Mouse (Mus musculus) cerebellum, adult (tissue): ENCODE measurements around the gene Ptprb.

Experiments
- ATAC-seq: cut with Nextera tagmentation; 2 replicates; pipeline ENCODE4 v1.9.2; 2017; ENCODE audit warnings: mild to moderate bottlenecking, moderate library complexity, mixed read lengths; ENCODE audit not compliant: insufficient number of reproducible peaks, low FRiP score, low TSS enrichment

Ptprb gene

DNA sequence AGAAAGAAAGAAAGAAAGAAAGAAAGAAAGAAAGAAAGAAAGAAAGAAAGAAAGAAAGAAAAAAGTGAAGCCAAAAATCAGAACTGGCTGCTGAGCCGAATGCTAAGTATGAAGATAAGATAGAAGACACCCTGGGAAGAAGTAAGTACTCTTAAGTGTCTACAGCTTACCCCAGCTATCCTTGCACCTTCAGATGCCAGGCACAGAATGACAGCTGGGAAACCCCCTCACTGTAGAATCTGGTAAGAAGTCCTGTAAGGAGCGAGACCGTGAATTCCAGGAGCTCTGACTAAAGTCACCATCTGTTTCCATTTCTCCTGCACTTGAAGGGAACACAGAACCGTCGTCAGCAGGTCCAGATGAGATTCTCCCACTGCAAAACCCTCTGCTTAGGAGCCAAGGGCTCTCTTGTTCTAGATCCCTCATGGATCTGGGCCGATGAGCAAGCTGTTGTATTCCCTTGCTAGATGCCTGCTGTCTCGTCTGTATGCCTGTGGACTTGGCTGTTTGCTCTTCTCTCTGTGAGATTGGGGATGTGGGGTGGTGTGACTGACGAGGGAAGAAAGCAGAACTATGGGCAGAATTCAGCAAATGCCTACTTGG, 15.9 kb downstream of the Ptprb start:
- no peak for ATAC-seq

DNA sequence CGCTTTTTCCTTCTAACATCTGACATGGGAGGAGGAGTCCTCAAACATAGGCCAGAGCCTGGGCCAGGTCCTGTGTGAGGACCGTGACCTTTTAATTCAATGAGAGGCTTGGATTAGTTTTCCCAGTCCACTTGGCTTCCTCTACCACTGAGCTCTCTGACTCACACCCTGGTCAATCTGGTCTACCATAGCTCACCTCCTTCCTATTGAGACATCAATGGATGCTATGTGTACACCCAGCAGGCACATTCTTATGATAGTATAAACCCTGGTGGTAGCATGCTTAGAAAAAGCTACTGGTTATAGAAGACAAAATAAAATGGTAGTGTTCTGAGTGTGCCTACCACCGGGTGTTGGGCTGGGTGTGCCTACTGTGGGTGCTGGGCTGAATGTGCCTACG, 21.1 kb downstream of the Ptprb start:
- no peak for ATAC-seq

DNA sequence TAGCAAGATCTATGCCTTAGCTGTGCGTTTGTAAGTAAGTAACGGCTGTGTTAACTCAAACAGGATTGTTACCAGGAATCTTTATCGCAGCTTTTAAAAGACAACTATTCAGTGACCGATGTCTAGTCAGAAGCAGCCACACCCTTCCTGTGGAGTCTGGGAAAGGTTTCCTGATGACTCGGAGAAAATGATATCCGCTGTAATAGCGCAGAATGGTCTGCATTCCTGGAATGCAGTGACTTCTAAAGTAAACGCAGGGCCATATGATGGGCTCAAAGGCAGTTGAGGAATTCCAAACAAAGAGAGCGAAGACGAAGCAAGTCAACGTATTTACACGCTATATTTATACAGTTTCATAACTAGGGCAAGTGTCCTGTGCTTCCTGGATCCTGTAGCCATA, 22.5 kb downstream of the Ptprb start:
- no peak for ATAC-seq

DNA sequence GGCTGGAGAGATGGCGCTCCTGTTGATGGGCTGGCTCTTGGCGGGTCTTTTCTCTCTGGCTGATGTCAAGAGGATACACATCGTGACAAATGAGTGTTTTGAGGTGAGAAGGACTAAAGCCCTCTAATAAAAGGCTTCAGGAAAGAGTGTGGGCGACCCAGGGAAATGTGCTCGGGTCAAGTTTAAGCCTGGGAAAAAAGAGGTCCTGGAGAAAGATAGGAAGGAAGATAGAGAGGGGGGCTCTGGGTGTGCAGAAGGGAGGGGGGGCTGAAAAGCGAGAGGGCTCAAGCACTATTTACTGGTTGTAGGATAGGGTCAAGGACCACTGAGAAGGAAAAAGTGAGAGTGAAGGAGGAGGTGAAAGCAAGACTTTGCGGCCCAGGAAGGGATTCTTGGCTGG, 25.5 kb downstream of the Ptprb start:
- ATAC-seq: no peak

DNA sequence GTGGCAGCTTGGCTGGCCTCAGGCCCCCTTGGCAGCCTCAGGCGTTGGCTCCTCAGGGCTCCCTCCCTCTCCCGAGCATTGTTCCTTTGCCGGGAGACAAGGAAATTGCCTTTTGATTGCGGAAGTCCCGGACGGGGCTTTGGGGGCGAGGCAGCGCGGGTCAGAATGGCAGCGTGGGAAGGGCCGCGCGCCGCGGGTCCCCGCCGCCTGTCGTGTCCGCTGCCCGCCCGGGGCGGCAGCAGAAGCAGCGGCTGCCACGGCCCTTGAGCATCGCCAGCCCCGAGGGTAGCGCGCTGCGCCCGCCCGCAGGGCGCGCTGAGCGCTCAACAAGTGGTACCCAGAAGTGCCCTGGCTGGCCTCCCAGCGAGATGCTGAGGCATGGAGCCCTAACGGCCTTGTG, 25.9 kb downstream of the Ptprb start:
- ATAC-seq: no peak

DNA sequence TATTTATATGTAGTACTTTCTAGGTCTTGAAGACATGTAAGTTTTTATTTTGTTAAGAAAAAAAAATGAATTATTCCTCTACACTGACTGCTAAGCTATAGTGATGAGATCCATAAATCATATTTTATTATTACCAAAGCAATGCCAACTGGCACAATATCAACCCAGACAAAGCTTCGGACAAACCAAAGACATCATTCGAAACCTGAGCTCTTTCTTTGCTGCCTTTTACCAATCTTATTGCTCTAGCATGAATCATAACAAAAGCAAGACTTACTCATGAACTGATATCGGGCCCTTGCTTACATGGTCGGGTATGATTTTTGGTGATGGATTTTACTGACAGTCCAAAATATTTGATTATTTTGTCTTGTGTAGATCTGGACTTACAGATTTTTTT, 29.0 kb downstream of the Ptprb start:
- ATAC-seq: no peak

DNA sequence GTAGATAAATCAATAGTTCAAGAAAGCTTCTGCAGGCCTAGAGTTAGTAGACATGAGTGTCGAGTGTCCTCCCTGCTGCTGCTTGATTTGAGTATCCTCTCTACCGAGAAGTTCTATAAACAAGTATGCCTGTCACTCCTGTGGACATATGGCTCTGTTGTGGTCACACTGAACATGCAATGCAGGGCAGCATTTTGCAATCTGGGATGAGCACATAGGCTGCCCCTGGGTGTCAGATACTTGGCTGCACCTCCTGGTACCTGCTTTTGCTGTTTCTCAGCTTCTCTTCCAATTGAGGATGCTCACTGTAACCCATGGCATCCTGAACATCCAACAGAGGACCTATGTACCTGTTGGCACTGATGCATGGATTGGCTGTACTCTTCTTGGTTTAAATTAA, 34.1 kb downstream of the Ptprb start:
- ATAC-seq: no peak

DNA sequence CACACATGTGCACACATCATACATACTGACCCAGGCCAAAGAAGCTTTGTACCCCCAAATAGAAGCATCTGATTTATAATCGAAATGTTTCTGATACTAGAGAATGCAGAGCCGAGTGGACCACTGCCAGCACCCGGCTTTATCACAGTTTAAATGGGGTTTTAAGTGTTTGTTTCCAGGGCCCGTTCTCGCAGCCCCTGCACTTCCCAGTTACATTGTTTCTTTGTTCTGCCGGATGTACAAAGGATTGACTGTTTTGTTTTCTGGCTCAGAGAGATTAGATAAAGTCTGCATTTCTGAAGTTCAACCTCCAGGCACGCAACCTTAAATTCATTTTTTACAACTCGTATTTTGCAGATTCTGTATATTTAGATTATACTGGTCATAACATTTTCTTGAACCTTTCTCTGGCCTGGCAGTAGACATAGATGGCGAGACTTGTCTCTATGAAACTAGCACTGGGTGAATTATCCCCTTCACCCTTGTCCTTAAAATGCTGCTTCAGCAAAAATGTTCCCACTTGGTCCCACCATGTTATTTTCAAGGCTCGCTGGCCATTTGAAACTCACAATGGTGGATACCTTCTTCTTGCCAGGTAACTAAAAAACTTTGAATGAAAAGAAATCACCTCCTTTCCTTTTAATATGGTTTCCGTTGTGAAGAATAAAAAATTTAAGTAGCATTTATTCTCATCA, 35.3 kb downstream of the Ptprb start:
- no peak for ATAC-seq

DNA sequence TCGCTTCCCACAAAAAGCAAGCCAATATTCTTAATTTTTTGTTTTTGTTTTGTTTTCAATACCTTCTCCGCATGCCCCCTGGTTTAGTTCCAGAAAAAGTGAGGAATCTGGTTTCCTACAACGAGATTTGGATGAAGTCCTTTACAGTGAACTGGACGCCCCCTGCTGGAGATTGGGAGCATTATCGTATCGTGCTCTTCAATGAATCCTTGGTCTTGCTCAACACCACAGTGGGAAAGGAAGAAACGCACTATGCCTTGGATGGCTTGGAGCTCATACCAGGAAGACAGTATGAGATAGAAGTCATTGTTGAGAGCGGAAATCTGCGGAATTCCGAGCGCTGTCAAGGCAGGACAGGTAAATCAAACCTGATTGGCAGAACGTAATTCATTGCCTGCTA, 43.9 kb downstream of the Ptprb start:
- peak; percentile 76; the same call in 1 of the 2 replicates for ATAC-seq

DNA sequence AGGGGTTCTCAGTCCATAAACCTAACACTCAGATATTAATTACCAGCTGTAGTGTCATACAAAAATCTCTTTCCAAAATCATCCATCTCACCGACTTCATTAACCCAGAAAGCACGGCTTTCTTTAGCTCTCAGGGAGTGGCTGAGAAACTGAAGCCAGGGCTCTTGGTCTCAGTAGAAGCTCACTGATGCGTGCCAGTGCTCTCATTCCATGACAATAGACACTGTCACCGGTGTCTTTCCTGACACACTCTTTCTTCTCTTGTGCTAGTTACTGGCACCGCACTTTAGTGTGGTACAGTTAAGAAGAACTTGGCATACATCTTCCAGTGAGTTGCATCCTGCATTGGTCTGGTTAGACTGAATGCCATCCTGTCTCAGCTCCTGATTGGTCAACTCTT, 53.8 kb downstream of the Ptprb start:
- ATAC-seq: no peak

DNA sequence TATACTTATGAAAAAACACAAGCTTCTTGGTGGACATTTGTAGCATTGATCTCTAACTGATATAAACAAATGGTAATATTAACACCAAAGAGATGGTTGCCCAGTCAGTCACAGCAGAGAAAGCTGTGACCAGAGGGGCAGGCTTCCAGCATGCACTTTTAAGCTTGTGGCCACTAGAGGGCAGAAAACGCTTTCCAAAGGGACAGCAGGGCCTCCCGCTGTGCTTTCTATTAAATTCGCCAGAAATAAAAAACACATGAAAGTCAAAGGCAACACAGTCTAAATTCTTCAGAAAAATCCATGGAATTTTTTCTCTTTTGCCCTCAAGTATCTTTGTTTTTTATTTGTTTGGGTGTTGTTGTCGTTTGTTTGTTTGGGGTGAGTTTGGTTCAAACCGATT, 55.1 kb downstream of the Ptprb start:
- ATAC-seq: peak; percentile 76

DNA sequence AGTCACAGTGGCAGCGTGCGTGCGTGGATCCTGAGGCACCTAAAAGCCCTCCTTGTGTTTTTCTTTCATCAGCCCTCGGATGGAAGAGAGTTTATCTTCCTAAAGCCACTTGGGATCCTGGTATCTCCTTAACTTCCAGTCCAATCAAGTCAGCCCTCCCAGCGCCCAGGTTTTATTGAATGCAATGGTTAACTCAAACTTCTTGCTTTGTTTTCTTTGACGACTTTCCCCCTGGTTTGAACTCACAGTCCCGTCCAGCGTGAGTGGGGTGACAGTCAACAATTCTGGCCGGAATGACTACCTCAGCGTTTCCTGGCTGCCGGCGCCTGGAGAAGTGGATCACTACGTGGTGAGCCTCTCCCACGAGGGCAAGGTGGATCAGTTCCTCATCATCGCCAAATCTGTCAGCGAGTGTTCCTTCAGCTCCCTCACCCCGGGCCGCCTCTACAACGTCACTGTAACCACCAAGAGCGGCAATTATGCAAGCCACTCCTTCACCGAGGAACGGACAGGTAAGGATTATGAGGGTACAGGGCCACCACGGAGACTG, 55.7 kb downstream of the Ptprb start:
- ATAC-seq: peak; percentile 41; the same call in 1 of the 2 replicates

DNA sequence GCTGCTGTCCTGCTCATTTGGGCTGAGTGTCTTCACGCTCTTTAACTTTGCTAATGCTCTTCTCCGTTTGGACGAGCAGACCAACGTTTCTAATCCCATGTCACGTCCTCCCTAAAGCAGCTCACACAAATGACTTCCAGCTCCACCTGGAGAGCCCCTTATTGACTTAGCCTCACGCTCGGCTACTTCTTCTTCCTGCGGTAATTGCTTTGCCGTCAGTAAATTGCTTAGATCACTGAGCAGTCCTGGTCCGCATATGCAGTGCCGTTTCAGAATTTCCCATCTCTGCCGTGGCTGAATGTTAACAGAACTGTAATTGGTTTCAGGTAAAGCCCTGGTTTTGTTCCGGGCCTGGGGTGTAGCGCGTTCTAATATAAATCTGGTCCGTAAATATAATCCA, 58.3 kb downstream of the Ptprb start:
- ATAC-seq: no peak

DNA sequence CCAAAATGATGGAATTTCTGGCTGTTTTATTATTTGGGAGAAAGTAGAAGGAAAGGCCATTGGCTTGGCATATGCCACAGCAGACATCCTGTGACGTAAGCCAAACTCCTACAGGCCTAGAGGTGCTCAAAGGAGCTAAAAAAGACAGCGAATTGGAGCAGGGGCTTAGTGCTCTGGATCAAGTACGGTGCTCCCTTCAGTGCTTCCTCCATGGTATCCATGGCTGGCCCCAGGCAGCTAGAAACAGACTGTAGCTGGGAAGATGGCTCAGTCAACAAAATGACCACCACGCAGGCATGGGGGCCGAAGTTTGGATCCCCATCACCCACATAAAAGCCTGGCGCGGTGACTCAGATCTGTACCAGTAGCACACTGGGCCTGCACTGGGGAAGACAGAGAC, 58.8 kb downstream of the Ptprb start:
- no peak for ATAC-seq

DNA sequence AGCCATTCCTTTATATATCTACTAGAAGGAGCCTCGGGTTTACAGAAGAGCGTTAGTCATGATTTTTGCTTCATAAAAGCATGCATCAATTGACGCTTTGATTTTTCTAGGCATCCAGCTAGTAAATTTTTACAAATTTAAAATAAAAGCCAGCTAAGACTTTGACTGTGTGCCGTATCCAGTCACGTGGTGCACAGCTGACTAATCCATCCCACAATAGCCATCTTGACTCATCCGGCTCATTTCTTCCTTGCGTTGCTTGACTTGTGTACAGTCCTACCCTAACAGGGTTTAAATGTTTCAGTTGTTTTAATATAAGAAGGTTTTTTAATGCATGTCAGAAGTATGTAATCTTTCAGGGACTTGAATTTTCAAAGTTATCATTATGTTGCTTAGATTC, 60.0 kb downstream of the Ptprb start:
- no peak for ATAC-seq

DNA sequence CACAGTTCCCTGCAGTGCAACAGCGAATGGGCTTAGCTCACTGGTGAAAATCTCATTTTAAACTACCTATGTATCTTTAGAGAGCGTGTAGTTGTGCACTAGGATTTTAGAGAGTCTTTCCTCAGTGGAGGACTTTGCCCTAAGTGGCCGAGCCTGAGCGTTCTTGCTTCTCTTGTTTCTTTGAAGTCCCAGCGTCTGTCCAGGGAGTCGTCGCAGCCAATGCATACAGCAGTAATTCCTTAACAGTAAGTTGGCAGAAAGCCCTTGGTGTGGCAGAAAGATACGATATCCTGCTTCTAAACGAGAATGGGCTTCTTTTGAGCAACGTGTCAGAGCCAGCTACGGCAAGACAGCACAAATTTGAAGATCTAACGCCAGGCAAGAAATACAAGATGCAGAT, 65.9 kb downstream of the Ptprb start:
- no peak for ATAC-seq

DNA sequence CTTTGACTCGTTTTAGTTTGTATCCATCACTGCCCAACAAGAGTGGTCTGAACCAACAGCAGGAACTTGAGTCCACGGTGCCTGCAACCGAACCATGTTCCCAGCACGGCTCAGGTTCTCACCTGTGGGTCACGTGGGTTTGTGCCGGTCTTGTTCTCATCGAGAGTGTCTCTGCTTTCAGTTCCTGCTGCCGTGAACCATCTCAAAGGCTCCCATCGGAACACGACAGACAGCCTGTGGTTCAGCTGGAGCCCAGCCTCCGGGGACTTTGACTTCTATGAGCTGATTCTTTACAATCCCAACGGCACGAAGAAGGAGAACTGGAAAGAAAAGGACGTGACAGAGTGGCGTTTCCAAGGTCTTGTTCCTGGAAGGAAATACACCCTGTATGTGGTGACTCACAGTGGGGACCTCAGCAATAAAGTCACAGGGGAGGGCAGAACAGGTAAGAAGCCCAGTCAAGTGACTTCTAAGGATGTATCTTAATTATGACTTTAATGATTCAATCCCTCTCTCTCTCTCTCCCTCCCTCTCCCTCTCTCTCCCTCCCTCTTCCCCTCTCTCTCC, 71.4 kb downstream of the Ptprb start:
- no peak for ATAC-seq

DNA sequence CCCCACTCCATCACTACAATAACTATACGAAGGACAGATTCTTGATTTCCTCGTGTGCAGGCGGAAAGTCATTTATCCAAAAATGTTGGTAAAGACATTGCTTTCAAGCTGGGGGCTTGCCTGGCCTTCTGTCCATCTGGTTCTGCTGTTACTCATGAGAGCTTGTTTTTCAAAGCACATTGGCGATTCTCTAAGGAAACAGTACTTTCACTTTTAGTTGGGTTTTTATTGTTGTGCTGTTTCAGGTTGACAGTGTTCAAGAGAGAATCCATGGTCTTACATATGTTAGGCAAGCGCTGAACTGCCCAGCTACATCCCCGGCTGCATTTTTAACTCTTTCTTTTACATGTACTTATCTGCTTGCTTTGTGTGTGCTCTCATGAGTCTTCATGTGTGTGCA, 73.7 kb downstream of the Ptprb start:
- ATAC-seq: no peak

DNA sequence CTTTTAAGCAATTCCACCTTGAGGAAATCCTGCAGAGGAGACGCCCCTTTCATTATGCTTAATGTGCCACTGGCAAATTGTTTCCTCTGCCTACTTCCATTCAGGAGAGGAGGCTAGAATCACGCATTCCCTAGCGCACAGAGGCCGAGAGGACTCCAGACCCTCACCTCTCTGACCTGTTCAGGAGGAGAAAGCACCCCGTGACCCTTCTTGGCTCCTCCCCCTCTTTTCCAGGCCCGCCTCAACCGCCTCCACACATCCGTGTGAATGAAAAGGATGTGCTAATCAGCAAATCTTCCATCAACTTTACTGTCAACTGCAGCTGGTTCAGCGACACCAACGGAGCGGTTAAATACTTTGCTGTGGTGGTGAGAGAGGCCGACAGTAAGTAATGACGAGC, 75.2 kb downstream of the Ptprb start:
- no peak for ATAC-seq

DNA sequence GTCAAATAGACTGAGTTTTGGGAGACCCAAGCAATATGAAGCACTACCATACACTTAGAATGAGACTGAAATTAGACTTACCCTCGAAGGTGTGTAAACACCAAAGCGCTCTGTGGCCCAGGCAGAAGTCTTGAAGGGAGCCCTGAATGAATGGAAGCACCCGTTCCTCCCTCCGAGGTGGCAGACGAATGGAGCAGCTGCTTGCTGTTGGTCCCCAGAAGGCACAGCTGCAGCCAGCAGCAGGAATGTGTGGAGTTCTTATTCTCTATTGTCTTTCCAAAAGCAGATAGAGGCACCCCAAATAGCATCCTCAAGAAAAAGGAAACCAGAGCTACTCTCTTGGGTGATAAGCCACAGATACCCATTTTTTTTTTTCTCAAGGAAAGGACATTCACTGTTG, 79.0 kb downstream of the Ptprb start:
- ATAC-seq: no peak

DNA sequence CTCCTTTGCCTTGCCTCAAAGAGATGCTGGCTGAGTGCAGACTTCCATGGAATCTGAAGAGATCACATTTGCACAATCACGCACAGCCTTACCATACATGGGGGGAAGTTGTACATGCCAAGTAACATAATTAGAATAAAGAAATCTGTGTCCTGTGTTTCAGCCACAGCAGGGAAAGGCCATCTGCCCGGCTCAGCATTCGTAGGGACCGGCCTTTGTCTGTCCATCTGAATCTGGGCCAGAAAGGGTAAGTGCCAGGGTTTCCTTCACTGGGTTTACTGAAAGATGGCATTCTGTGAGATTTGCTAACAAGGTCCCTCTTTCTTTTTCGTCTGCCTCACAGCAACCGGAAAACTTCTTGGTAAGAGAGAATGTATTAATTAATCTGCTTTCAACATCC, 86.9 kb downstream of the Ptprb start:
- peak; percentile 94 for ATAC-seq

DNA sequence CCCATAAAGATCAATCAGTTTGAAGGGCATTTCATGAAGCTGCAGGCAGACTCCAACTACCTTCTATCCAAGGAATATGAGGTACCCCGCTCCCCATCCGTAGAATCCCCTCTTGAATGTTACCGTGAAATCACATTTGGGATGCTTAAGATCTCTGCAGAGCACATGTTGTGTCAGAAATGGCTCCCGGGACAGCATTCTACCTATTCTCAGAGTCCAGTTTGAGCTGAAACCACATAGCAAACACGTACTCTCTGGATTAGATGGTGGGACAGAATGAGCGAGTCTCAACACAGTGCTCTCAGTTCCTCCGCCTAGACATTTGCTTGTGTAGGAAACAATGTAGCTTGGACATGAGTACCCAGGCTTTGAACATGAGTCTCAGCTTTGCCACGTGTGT, 87.3 kb downstream of the Ptprb start:
- ATAC-seq: peak; percentile 26
